ENCODE assay signal across 20 mouse cellular contexts in the genomic region with DNA sequence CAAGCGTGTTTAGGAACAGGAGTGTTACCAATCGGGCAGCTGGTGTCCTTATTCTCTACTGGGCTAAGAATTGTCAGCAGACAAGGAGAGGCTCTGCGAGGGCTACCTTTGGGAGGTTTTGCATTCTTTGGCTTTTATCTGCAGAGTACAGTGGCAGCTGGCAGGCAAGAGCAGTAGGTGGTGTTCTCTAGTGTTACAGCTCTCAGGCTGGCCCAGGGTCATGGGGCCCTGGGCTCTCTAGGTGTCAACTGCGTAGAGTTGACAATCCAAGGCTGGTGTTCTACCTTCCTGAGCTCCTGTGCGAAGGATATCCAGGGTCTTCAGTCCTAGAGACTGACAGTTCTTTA. TPM values are rescaled to one million over a fixed set of nuclear protein-coding genes. Genes with fewer than 3 reads are reported as not detected.
DNase-seq lines count a peak whose midpoint lies in the region; ATAC-seq and TF ChIP-seq lines count a peak whose summit lies in the region.
"Had no signal": no experiment of that assay in that cellular context is flagged by ENCODE, and none has a peak within 500 bp of the region (broad histone marks: within the 10 kb centered on the region; RNA-seq: fewer than 3 reads in every experiment).

No protein-coding gene starts in this region.

- no peaks in the 10 kb centered on the region for H3K9me3 ChIP-seq in heart, embryonic 11.5 days (replicated peaks; ENCODE audit: control insufficient read depth, low read length)
- H3K9me3 ChIP-seq: embryonic facial prominence, embryonic 13.5 days; hindbrain, embryonic 13.5 days; limb, embryonic 15.5 days; midbrain, embryonic 13.5 days had no signal

- TF ChIP-seq CTCF in spleen, adult 2 months (IDR thresholded peaks at IDR 0.05; ENCODE audit: extremely low read depth, insufficient read depth, insufficient read length, insufficient replicate concordance), result no peak
- TF ChIP-seq CTCF in cerebellum, adult 2 months (IDR thresholded peaks at IDR 0.05; ENCODE audit: borderline replicate concordance, insufficient read depth, low read depth, low read length), result no peak

- peak overlapping the region; percentile 52; the same call in 1 of the 2 replicates for H3K9ac ChIP-seq in heart, embryonic 11.5 days (ENCODE audit: low read depth, low read length)
- H3K9ac ChIP-seq: embryonic facial prominence, embryonic 13.5 days; hindbrain, embryonic 13.5 days; limb, embryonic 15.5 days; midbrain, embryonic 13.5 days had no signal

- WGBS in heart, embryonic 11.5 days (ENCODE audit: insufficient replicate concordance), result 83% methylated on average over 5 of the region's 5 CpGs
- 85% methylated on average over 5 of the region's 5 CpGs for WGBS in spleen, adult 2 months
- WGBS in cerebellum, adult 2 months, result 94% methylated on average over 5 of the region's 5 CpGs

- peak overlapping the region; percentile 79 for H3K27ac ChIP-seq in heart, embryonic 11.5 days (ENCODE audit: low read depth, low read length)
- H3K27ac ChIP-seq in spleen, adult 2 months (ENCODE audit: insufficient read depth, low read length), result peak overlapping the region; percentile 32; the same call in 1 of the 2 replicates
- H3K27ac ChIP-seq in cerebellum, adult 2 months (ENCODE audit: insufficient read depth, low read length), result no peak overlapping the region
- H3K27ac ChIP-seq: embryonic facial prominence, embryonic 13.5 days; gastrocnemius, adult 2 months; hindbrain, embryonic 13.5 days; limb, embryonic 15.5 days; midbrain, embryonic 13.5 days had no signal

- no peak overlapping the region for H3K4me3 ChIP-seq in heart, embryonic 11.5 days (ENCODE audit: low read depth, low read length)
- H3K4me3 ChIP-seq in spleen, adult 2 months (ENCODE audit: extremely low read depth, insufficient read depth, insufficient read length), result no peak overlapping the region
- no peak overlapping the region for H3K4me3 ChIP-seq in cerebellum, adult 2 months (replicated peaks; ENCODE audit: insufficient read depth, low read depth, low read length)
- H3K4me3 ChIP-seq: embryonic facial prominence, embryonic 13.5 days; gastrocnemius, adult 2 months; hindbrain, embryonic 13.5 days; limb, embryonic 15.5 days; midbrain, embryonic 13.5 days had no signal

- H3K36me3 ChIP-seq in heart, embryonic 11.5 days (ENCODE audit: control insufficient read depth, insufficient read depth, low read length), result no peaks in the 10 kb centered on the region
- no peaks in the 10 kb centered on the region for H3K36me3 ChIP-seq in spleen, adult 2 months (ENCODE audit: control insufficient read depth, insufficient read depth, low read length)
- H3K36me3 ChIP-seq: embryonic facial prominence, embryonic 13.5 days; hindbrain, embryonic 13.5 days; limb, embryonic 15.5 days; midbrain, embryonic 13.5 days had no signal

- no peaks in the 10 kb centered on the region for H3K27me3 ChIP-seq in heart, embryonic 11.5 days (ENCODE audit: control insufficient read depth, insufficient read depth, low read length)
- H3K27me3 ChIP-seq in spleen, adult 2 months (ENCODE audit: control insufficient read depth, insufficient read depth, low read length), result no peaks in the 10 kb centered on the region
- H3K27me3 ChIP-seq in cerebellum, adult 2 months (ENCODE audit: control insufficient read depth, insufficient read depth, low read length), result no peaks in the 10 kb centered on the region
- H3K27me3 ChIP-seq: embryonic facial prominence, embryonic 13.5 days; hindbrain, embryonic 13.5 days; limb, embryonic 15.5 days; midbrain, embryonic 13.5 days had no signal

- ATAC-seq in heart, embryonic 11.5 days (replicated peaks; ENCODE audit: insufficient number of reproducible peaks, low FRiP score, low TSS enrichment), result peak; percentile 90
- peak; percentile 90 for ATAC-seq in megakaryocyte-erythroid progenitor cell, adult 5-6 weeks (replicated peaks; ENCODE audit: low FRiP score, low TSS enrichment, poor library complexity, severe bottlenecking)
- ATAC-seq: forebrain, embryonic 14.5 days; midbrain, embryonic 13.5 days had no signal

- H3K4me1 ChIP-seq in heart, embryonic 11.5 days (ENCODE audit: control insufficient read depth, insufficient read depth, low read length), result no peaks in the 10 kb centered on the region
- peaks cover 2% of the 10 kb centered on the region; the same call in 1 of the 2 replicates for H3K4me1 ChIP-seq in spleen, adult 2 months (ENCODE audit: control insufficient read depth, insufficient read depth, insufficient read length)
- no peaks in the 10 kb centered on the region for H3K4me1 ChIP-seq in cerebellum, adult 2 months (ENCODE audit: control insufficient read depth, insufficient read depth, low read length)
- H3K4me1 ChIP-seq: embryonic facial prominence, embryonic 13.5 days; hindbrain, embryonic 13.5 days; limb, embryonic 15.5 days; midbrain, embryonic 13.5 days had no signal

- no peak for DNase-seq in heart, postnatal 10 days
- DNase-seq in spleen, adult 2 months (ENCODE audit: low read depth in 1 of 2, low spot score in 2 of 2), result no peak
- DNase-seq in spleen, postnatal 14 days (ENCODE audit: low spot score in 2 of 2), result no peak
- peak; percentile 80 for DNase-seq in liver
- DNase-seq in thymus, postnatal 14 days, result no peak
- DNase-seq in cerebellum, adult 2 months, result no peak
- DNase-seq: cerebellum, adult 11 months; gastrocnemius, adult 2 months; kidney, adult 11 months; kidney, postnatal 14 days; layer of hippocampus, adult 9-11 months; lung, postnatal 36 days had no signal

- H3K4me2 ChIP-seq in heart, embryonic 11.5 days, result peak overlapping the region; percentile 31
- H3K4me2 ChIP-seq: embryonic facial prominence, embryonic 13.5 days; hindbrain, embryonic 13.5 days; limb, embryonic 15.5 days; midbrain, embryonic 13.5 days had no signal

- intact Hi-C loops in heart, postnatal 10 days (cut with DNase I), result no loop called here

- TF ChIP-seq POLR2A in spleen, adult 2 months (IDR thresholded peaks at IDR 0.05; ENCODE audit: low read depth, low read length), result no peak
- TF ChIP-seq POLR2A in cerebellum, adult 2 months (IDR thresholded peaks at IDR 0.05; ENCODE audit: borderline replicate concordance, insufficient read depth, low read length), result no peak

RNA-seq across cellular contexts. Expression of a gene that starts 17.4 kb away (rescaled TPM):
- polyA plus RNA-seq in heart, embryonic 11.5 days (2014; fragmentation: Nextera tagmentation; extraction: Ambion mirVana), result 0.13 and 0.29 TPM in 2 replicates
- total RNA-seq in heart, postnatal 10 days (2021), result not detected
- 0.04 TPM in 1 of 2 replicates, not detected in the other for polyA plus RNA-seq in spleen, adult 2 months (2012; rRNA removed)
- total RNA-seq in megakaryocyte-erythroid progenitor cell, adult 5-6 weeks (2014; fragmentation: Nextera tagmentation), result not detected in 2 replicates
- not detected in 2 replicates for total RNA-seq in megakaryocyte-erythroid progenitor cell, adult 5-6 weeks (2017)
- polyA plus RNA-seq in cerebellum, adult 2 months (2012; rRNA removed), result 5.1 and 6.9 TPM in 2 replicates
- total RNA-seq: adrenal gland, adult 18-20 months; gastrocnemius, adult 2 months had no signal
